Mouse (Mus musculus) small intestine, adult 2 months (tissue): ENCODE results near the gene Olfr1030. TPM values are rescaled to one million over a fixed set of nuclear protein-coding genes. Genes with fewer than 3 reads are reported as not detected.
"Not testable (repeated sequence)": the region's sequence is repeated elsewhere in the genome, so short reads cannot be mapped to it uniquely, and the experiment has no call there.

Source experiments
- H3K27ac ChIP-seq: fragments of 200-500 bp; 2 replicates; pipeline ENCODE4 v1.5.1; 2012; ENCODE audit warnings: low read depth, low read length, control low read depth, inconsistent platforms; ENCODE audit not compliant: insufficient read depth
- H3K27me3 ChIP-seq: fragments of 200-500 bp; 2 replicates; pipeline ENCODE4 v1.6.1; 2012; ENCODE audit warnings: mild to moderate bottlenecking, moderate library complexity, low read length, inconsistent platforms; ENCODE audit not compliant: control insufficient read depth, insufficient read depth
- H3K36me3 ChIP-seq: fragments of 200-500 bp; 2 replicates; pipeline ENCODE4 v1.6.1; 2012; ENCODE audit warnings: mild to moderate bottlenecking, low read length, control low read depth, inconsistent platforms; ENCODE audit not compliant: control insufficient read depth, insufficient read depth
- H3K4me1 ChIP-seq: fragments of 200-500 bp; 2 replicates; pipeline ENCODE4 v1.6.1; 2012; ENCODE audit warnings: low read length, inconsistent platforms, mixed read lengths; ENCODE audit not compliant: control insufficient read depth, insufficient read depth, insufficient read length
- H3K4me3 ChIP-seq: fragments of 200-500 bp; 2 replicates; pipeline ENCODE4 v1.5.1; 2012; ENCODE audit warnings: low read depth, mild to moderate bottlenecking, control low read depth, inconsistent platforms, low read length, moderate library complexity
- CTCF ChIP-seq: fragments of 200-500 bp; IDR thresholded peaks from 2 replicates; pipeline ENCODE4 v1.5.1; 2012; ENCODE audit warnings: low read depth, mild to moderate bottlenecking, control low read depth, inconsistent platforms, low read length, moderate library complexity, mixed read lengths; ENCODE audit not compliant: insufficient replicate concordance, insufficient read length; ENCODE audit errors: extremely low read depth
- POLR2A ChIP-seq: fragments of 200-500 bp; IDR thresholded peaks from 2 replicates; pipeline ENCODE4 v1.6.1; 2012; ENCODE audit warnings: low read depth, mild to moderate bottlenecking, control low read depth, inconsistent platforms, low read length, moderate library complexity
- WGBS: fragments of 180-500 bp; shearing (Covaris S2); methylation state at CpG from one replicate; pipeline ENCODE4 v1.1.7; 2018; 5-methylcytosine and 5-hydroxymethylcytosine counted together
- polyA plus RNA-seq: library from polyadenylated mRNA; depleted of rRNA; stranded (reverse); fragments of >200 nt; gene quantifications from 2 replicates; pipeline ENCODE4 v1.2.3, GENCODE M21; 2012; rRNA removed

Olfr1030 gene
- not detected in 2 replicates for polyA plus RNA-seq

- no peak for TF ChIP-seq CTCF
- Histone ChIP-seq H3K27me3 (no peaks in the 10 kb centered on the region), H3K36me3 (no peaks in the 10 kb centered on the region), H3K4me3 (no peak within 1 kb of the TSS), H3K27ac (no peak within 1 kb of the TSS), H3K4me1 (no peaks in the 10 kb centered on the region)
- 66% methylated on average over 1 of the region's 1 CpGs for WGBS
Observed at GRCm38 (mm10) chr2:85978976-85979375, at the start of gene Olfr1030. TSS of gene Olfr1030 (plus strand) at chr2:85979276.

- Histone ChIP-seq H3K36me3 (no peaks in the 10 kb centered on the region), H3K4me3 (no peak within 1 kb of the TSS), H3K27ac (no peak within 1 kb of the TSS), H3K4me1 (no peaks in the 10 kb centered on the region), H3K27me3 (no peaks in the 10 kb centered on the region)
- 65% methylated on average over 1 of the region's 1 CpGs for WGBS
- TF ChIP-seq POLR2A (no peak), CTCF (no peak)
Observed at GRCm38 (mm10) chr2:85950137-85950536, 28.9 kb upstream of the Olfr1030 start, which contains the start of gene Olfr1028. TSS of gene Olfr1028 (plus strand) at chr2:85950437.

GRCm38 (mm10) chr2:85973595-85973994 lies 5.5 kb upstream of the Olfr1030 start, which contains the start of gene Olfr1029:
TSS of gene Olfr1029 (plus strand) at chr2:85973895.
- Histone ChIP-seq H3K27ac (no peak within 1 kb of the TSS), H3K4me1 (no peaks in the 10 kb centered on the region), H3K36me3 (no peaks in the 10 kb centered on the region), H3K4me3 (no peak within 1 kb of the TSS), H3K27me3 (no peaks in the 10 kb centered on the region)
- 85% methylated on average over 2 of the region's 2 CpGs for whole genome bisulfite sequencing
- TF ChIP-seq CTCF (no peak), POLR2A (no peak)

DNA sequence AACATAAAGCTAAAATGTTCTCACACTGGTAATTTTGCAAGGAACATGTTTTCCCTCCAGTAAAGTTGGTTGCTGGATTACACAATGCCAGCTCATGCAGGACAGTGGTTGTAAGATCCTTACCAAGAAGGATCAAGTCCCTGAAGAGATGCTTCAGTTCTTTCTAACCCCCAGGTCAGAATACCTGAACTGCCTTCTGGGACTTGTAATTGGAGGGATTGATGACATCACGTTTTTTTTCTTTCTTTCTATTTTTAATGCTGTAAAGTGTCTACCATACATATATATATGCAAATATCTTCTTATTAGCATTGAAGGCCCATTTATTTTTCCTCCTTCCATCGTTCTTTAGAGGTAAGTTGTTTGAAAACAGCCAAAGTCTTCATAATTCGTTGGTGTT lies 10.9 kb downstream of the Olfr1030 start, which contains the start of gene Olfr1031:
Olfr1031 (plus strand) TSS at position 301 of the 400 bp plus-strand sequence.
- Histone ChIP-seq H3K36me3 (no peaks in the 10 kb centered on the region), H3K27me3 (no peaks in the 10 kb centered on the region), H3K4me1 (no peaks in the 10 kb centered on the region), H3K4me3 (no peak within 1 kb of the TSS), H3K27ac (no peak within 1 kb of the TSS)
- 38% methylated on average over 3 of the region's 3 CpGs for WGBS
- TF ChIP-seq CTCF (no peak), POLR2A (no peak)

DNA sequence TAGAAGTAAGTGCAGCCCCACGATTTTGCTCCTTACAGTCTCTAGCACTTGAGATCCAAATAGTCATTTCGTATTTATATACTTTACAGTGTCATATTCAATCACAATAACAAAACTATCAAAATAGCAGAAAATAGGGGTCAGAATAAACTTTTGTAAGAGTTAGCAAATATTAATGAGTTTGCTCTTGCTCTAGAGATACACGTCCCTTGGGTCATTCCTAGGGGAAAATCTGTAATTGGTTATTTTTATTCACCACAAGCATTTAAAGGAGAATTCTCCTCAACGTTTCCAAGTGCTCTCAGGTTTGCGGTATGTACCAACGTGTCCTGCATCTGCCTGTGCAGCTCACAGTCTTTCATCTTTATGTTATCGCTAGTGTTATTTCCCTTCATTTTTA lies 26.2 kb downstream of the Olfr1030 start, which contains the start of gene Olfr1032:
Olfr1032 (plus strand) TSS at position 301 of the 400 bp plus-strand sequence.
- WGBS: 81% methylated on average over 7 of the region's 7 CpGs
- Histone ChIP-seq H3K27ac (no peak within 1 kb of the TSS), H3K36me3 (no peaks in the 10 kb centered on the region), H3K4me3 (no peak within 1 kb of the TSS), H3K27me3 (no peaks in the 10 kb centered on the region), H3K4me1 (no peaks in the 10 kb centered on the region)
- TF ChIP-seq CTCF (no peak), POLR2A (no peak)

DNA sequence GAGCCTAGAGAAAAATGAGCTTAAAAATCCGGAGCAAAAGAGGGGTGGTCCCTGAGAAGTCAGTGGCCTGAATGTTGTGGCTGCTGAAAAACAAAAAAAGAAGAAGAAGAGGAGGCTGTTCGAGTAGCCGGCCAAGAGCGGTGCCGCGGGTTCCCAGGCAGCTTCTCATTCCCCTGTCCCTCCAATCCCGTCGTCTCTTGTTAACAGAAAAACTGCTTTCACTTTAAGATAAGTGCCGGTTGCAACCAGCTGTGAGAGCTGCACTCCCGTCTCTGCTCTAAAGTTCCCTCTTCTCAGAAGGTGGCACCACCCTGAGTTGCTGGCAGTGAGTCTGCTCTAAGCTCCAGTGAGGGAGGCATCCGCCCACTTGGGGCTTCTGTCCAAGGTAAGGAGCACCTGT lies 41.3 kb downstream of the Olfr1030 start, which contains the start of gene Olfr1033:
Olfr1033 (plus strand) TSS at position 228 of the 400 bp plus-strand sequence.
- H3K4me3 ChIP-seq: peak within 1 kb of the TSS; percentile 53
- not testable (repeated sequence) for H3K27me3 ChIP-seq, H3K27ac ChIP-seq, H3K4me1 ChIP-seq, H3K36me3 ChIP-seq
- 4% methylated on average over 11 of the region's 11 CpGs for WGBS

- H3K4me1 ChIP-seq, H3K36me3 ChIP-seq, H3K27ac ChIP-seq, H3K4me3 ChIP-seq, H3K27me3 ChIP-seq: not testable (repeated sequence)
- 54% methylated on average over 7 of the region's 9 CpGs for WGBS
Observed at GRCm38 (mm10) chr2:86021518-86021917, 42.4 kb downstream of the Olfr1030 start.

Other genes starting within 250 kb of the Olfr1030 start
- not detected in 2 replicates for gene Olfr1012, start 216.5 kb upstream of the Olfr1030 start, polyA plus RNA-seq
- not detected in 2 replicates for gene Olfr1013, start 212.2 kb upstream of the Olfr1030 start, polyA plus RNA-seq
- not detected in 2 replicates for gene Olfr1014, start 206.6 kb upstream of the Olfr1030 start, polyA plus RNA-seq
- not detected in 2 replicates for gene Olfr1015, start 197.3 kb upstream of the Olfr1030 start, polyA plus RNA-seq
- gene Olfr1016, start 176.7 kb upstream of the Olfr1030 start, polyA plus RNA-seq: not detected in 2 replicates
- gene Olfr1018, start 160.8 kb upstream of the Olfr1030 start, polyA plus RNA-seq: not detected in 2 replicates
- gene Olfr1019, start 133.8 kb upstream of the Olfr1030 start, polyA plus RNA-seq: not detected in 2 replicates
- not detected in 2 replicates for gene Olfr1020, start 132.2 kb upstream of the Olfr1030 start, polyA plus RNA-seq
- not detected in 2 replicates for gene Olfr1022, start 110.7 kb upstream of the Olfr1030 start, polyA plus RNA-seq
- not detected in 2 replicates for gene Olfr1023, start 93.6 kb upstream of the Olfr1030 start, polyA plus RNA-seq
- gene Olfr1024, start 74.2 kb upstream of the Olfr1030 start, polyA plus RNA-seq: not detected in 2 replicates
- not detected in 2 replicates for gene Olfr1025-ps1, start 64.1 kb upstream of the Olfr1030 start, polyA plus RNA-seq
- not detected in 2 replicates for gene Olfr1026, start 57.7 kb upstream of the Olfr1030 start, polyA plus RNA-seq
- not detected in 2 replicates for gene Olfr1028, start 28.8 kb upstream of the Olfr1030 start, polyA plus RNA-seq
- gene Olfr1029, start 5.4 kb upstream of the Olfr1030 start, polyA plus RNA-seq: not detected in 2 replicates
- gene Olfr1031, start 11.0 kb downstream of the Olfr1030 start, polyA plus RNA-seq: not detected in 2 replicates
- gene Olfr1032, start 26.3 kb downstream of the Olfr1030 start, polyA plus RNA-seq: not detected in 2 replicates
- gene Olfr1033, start 41.4 kb downstream of the Olfr1030 start, polyA plus RNA-seq: 0.06 TPM in 1 of 2 replicates, not detected in the other
- 0.03 TPM in 1 of 2 replicates, not detected in the other for gene Olfr1034, start 66.6 kb downstream of the Olfr1030 start, polyA plus RNA-seq
- gene Olfr1036, start 94.7 kb downstream of the Olfr1030 start, polyA plus RNA-seq: not detected in 2 replicates
- not detected in 2 replicates for gene Olfr1037, start 108.1 kb downstream of the Olfr1030 start, polyA plus RNA-seq
- not detected in 2 replicates for gene Olfr1039, start 156.7 kb downstream of the Olfr1030 start, polyA plus RNA-seq
- gene Olfr1040, start 167.5 kb downstream of the Olfr1030 start, polyA plus RNA-seq: not detected in 2 replicates
- gene Olfr1042, start 182.6 kb downstream of the Olfr1030 start, polyA plus RNA-seq: not detected in 2 replicates
- gene Olfr1043, start 188.2 kb downstream of the Olfr1030 start, polyA plus RNA-seq: not detected in 2 replicates
- not detected in 2 replicates for gene Olfr1044, start 198.5 kb downstream of the Olfr1030 start, polyA plus RNA-seq
- gene Olfr52, start 206.4 kb downstream of the Olfr1030 start, polyA plus RNA-seq: not detected in 2 replicates
- not detected in 2 replicates for gene Olfr1045, start 223.7 kb downstream of the Olfr1030 start, polyA plus RNA-seq
- not detected in 2 replicates for gene Olfr1046, start 240.0 kb downstream of the Olfr1030 start, polyA plus RNA-seq